Mouse (Mus musculus): ENCODE data around the gene Kif11. TPM values are rescaled to one million over a fixed set of nuclear protein-coding genes. Genes with fewer than 3 reads are reported as not detected.

Gene Kif11
- polyA plus RNA-seq, 1 experiment = 35.6 TPM

DNA sequence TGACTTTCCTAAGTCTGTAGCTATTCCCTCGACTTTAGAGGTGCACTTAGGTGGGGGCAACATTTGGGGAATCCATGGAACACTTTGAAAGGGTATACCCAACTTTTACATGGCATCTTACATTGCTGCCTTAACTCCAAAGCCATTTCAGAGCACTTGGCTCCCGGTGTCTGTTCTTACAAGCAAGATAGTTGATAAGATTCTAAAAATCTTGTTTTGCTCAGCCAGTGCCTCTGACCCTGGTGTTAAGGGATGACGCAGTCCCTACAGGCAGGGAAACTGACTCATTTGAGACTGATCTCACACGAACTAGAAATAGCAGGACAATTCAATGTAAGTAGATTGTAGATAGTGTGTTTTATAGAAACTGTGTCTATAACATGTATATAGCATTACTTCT lies 64.0 kb downstream of the Kif11 start:
- 69% methylated on average over 4 of the region's 4 CpGs for WGBS

GRCm38 (mm10) chr19:37440708-37441475 lies 64.7 kb downstream of the Kif11 start:
- 84% methylated on average over 16 of the region's 16 CpGs for WGBS
- Histone ChIP-seq H3K4me1 (ENCODE audit: control insufficient read depth, insufficient read depth, low read length) (no peaks in the 10 kb centered on the region; the same call in 1 of the 2 replicates), H3K4me3 (replicated peaks; ENCODE audit: control insufficient read depth, low read depth, low read length) (no peak overlapping the region), H3K27ac (ENCODE audit: control insufficient read depth, insufficient read depth, low read depth, low read length, poor library complexity) (no peak overlapping the region)
- TF ChIP-seq CTCF (IDR thresholded peaks at IDR 0.05; ENCODE audit: control insufficient read depth, insufficient read depth, low read length) = no peak
- no peak for TF ChIP-seq POLR2A (IDR thresholded peaks at IDR 0.05; ENCODE audit: borderline replicate concordance, control insufficient read depth, low read depth, low read length)

More for the DNA sequence above, 64.0 kb downstream of the Kif11 start:
- Histone ChIP-seq H3K27ac (ENCODE audit: control insufficient read depth, insufficient read depth, low read depth, low read length, poor library complexity) (no peak overlapping the region), H3K4me3 (replicated peaks; ENCODE audit: control insufficient read depth, low read depth, low read length) (no peak overlapping the region), H3K4me1 (ENCODE audit: control insufficient read depth, insufficient read depth, low read length) (no peaks in the 10 kb centered on the region; the same call in 1 of the 2 replicates)
- TF ChIP-seq CTCF (IDR thresholded peaks at IDR 0.05; ENCODE audit: control insufficient read depth, insufficient read depth, low read length) (no peak), POLR2A (IDR thresholded peaks at IDR 0.05; ENCODE audit: borderline replicate concordance, control insufficient read depth, low read depth, low read length) (no peak)

- Histone ChIP-seq H3K27ac (ENCODE audit: control insufficient read depth, insufficient read depth, low read depth, low read length, poor library complexity) (no peak overlapping the region), H3K4me3 (replicated peaks; ENCODE audit: control insufficient read depth, low read depth, low read length) (no peak overlapping the region), H3K4me1 (ENCODE audit: control insufficient read depth, insufficient read depth, low read length) (no peaks in the 10 kb centered on the region; the same call in 1 of the 2 replicates)
- TF ChIP-seq POLR2A (IDR thresholded peaks at IDR 0.05; ENCODE audit: borderline replicate concordance, control insufficient read depth, low read depth, low read length) = no peak
- TF ChIP-seq CTCF (IDR thresholded peaks at IDR 0.05; ENCODE audit: control insufficient read depth, insufficient read depth, low read length) = no peak
- WGBS = 21% methylated on average over 10 of the region's 10 CpGs
Measured at GRCm38 (mm10) chr19:37442524-37443286, 66.5 kb downstream of the Kif11 start.

DNA sequence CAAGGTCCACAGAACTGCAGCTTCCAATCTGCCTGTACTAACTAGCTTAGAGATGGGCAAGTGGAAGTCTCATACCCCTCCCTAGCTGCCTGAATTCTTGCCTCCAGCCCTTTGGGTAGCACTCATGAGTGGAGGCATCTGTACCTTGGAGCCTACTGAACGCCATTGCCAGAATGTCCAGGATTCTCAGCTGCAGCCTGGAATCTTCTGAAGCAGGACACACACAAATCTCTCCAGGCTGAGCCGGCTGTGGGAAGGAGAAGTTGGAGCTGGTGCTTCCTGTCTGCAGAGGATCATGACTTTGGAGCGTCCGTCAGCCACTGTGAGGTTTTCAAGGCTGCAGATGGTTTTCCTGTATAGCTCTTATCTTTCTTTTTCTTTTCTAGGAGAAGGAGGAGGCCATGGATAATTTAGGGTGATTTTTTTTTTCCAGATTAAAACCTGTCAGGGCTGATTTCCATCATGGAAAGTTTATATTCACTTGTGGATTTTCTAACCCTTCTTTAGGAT lies 67.5 kb downstream of the Kif11 start:
- 12% methylated on average over 4 of the region's 4 CpGs for WGBS
- no peak for TF ChIP-seq POLR2A (IDR thresholded peaks at IDR 0.05; ENCODE audit: borderline replicate concordance, control insufficient read depth, low read depth, low read length)
- TF ChIP-seq CTCF (IDR thresholded peaks at IDR 0.05; ENCODE audit: control insufficient read depth, insufficient read depth, low read length) = no peak
- no peak overlapping the region for H3K4me3 ChIP-seq (replicated peaks; ENCODE audit: control insufficient read depth, low read depth, low read length)
- H3K4me1 ChIP-seq (ENCODE audit: control insufficient read depth, insufficient read depth, low read length) = no peaks in the 10 kb centered on the region; the same call in 1 of the 2 replicates
- no peak overlapping the region for H3K27ac ChIP-seq (ENCODE audit: control insufficient read depth, insufficient read depth, low read depth, low read length, poor library complexity)

GRCm38 (mm10) chr19:37448212-37448611 lies 72.0 kb downstream of the Kif11 start:
- Histone ChIP-seq H3K27ac (ENCODE audit: control insufficient read depth, insufficient read depth, low read depth, low read length, poor library complexity) (peak overlapping the region; percentile 20; the same call in 1 of the 2 replicates), H3K4me1 (ENCODE audit: control insufficient read depth, insufficient read depth, low read length) (no peaks in the 10 kb centered on the region; the same call in 1 of the 2 replicates), H3K4me3 (replicated peaks; ENCODE audit: control insufficient read depth, low read depth, low read length) (peak overlapping the region; percentile 67)
- TF ChIP-seq POLR2A (IDR thresholded peaks at IDR 0.05; ENCODE audit: borderline replicate concordance, control insufficient read depth, low read depth, low read length) = no peak
- TF ChIP-seq CTCF (IDR thresholded peaks at IDR 0.05; ENCODE audit: control insufficient read depth, insufficient read depth, low read length) = no peak
- WGBS = 6% methylated on average over 5 of the region's 5 CpGs

DNA sequence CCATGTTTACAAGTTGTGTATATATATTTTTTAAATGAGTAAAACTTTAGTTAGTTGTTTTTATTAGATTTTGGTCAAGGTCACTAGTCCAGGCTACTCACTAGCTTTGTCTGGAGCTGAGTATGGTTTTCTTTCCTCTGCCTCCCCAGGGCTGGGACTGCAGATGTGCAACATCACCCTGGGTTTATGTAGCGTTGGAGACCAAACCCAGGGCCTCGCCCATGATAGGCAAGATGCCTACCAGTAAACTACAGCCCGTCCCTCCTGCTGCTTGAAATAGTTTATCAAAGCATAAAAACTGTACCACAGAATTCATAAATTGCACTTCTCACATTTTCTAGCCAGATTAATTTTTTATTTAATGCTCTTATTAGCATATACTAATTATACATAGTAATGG lies 73.0 kb downstream of the Kif11 start:
- TF ChIP-seq POLR2A (IDR thresholded peaks at IDR 0.05; ENCODE audit: borderline replicate concordance, control insufficient read depth, low read depth, low read length) = no peak
- TF ChIP-seq CTCF (IDR thresholded peaks at IDR 0.05; ENCODE audit: control insufficient read depth, insufficient read depth, low read length) = no peak
- 68% methylated on average over 3 of the region's 3 CpGs for WGBS
- H3K4me3 ChIP-seq (replicated peaks; ENCODE audit: control insufficient read depth, low read depth, low read length) = no peak overlapping the region
- no peak overlapping the region for H3K27ac ChIP-seq (ENCODE audit: control insufficient read depth, insufficient read depth, low read depth, low read length, poor library complexity)
- no peaks in the 10 kb centered on the region for H3K4me1 ChIP-seq (ENCODE audit: control insufficient read depth, insufficient read depth, low read length)

GRCm38 (mm10) chr19:37455528-37455927 lies 79.3 kb downstream of the Kif11 start:
- Histone ChIP-seq H3K4me1 (ENCODE audit: control insufficient read depth, insufficient read depth, low read length) (no peaks in the 10 kb centered on the region), H3K27ac (ENCODE audit: control insufficient read depth, insufficient read depth, low read depth, low read length, poor library complexity) (no peak overlapping the region), H3K4me3 (replicated peaks; ENCODE audit: control insufficient read depth, low read depth, low read length) (no peak overlapping the region)
- WGBS = 79% methylated on average over 2 of the region's 2 CpGs
- TF ChIP-seq CTCF (IDR thresholded peaks at IDR 0.05; ENCODE audit: control insufficient read depth, insufficient read depth, low read length) (no peak), POLR2A (IDR thresholded peaks at IDR 0.05; ENCODE audit: borderline replicate concordance, control insufficient read depth, low read depth, low read length) (no peak)

DNA sequence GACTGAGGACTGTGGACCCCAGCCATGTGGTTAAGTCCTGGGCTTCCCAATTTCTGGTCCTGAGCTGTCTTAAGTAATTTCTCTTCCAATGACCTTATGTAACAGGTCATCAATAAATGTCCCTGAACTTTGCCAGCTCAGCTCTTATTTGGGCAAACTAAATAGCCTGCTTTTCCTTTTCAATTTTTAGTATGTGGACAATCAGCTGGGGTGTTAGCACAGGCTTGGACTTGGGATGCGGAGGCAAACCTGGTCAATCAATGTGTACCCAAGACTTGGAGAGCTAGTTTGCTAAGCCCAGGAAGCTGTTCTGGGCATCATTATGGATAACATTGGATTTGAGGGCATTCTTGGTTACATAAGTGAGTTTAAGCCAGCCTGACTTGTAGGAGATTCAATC lies 79.8 kb downstream of the Kif11 start:
- 92% methylated on average over 1 of the region's 1 CpGs for WGBS
- no peak for TF ChIP-seq POLR2A (IDR thresholded peaks at IDR 0.05; ENCODE audit: borderline replicate concordance, control insufficient read depth, low read depth, low read length)
- TF ChIP-seq CTCF (IDR thresholded peaks at IDR 0.05; ENCODE audit: control insufficient read depth, insufficient read depth, low read length) = no peak
- Histone ChIP-seq H3K27ac (ENCODE audit: control insufficient read depth, insufficient read depth, low read depth, low read length, poor library complexity) (no peak overlapping the region), H3K4me3 (replicated peaks; ENCODE audit: control insufficient read depth, low read depth, low read length) (no peak overlapping the region), H3K4me1 (ENCODE audit: control insufficient read depth, insufficient read depth, low read length) (no peaks in the 10 kb centered on the region)

Measured in bone marrow, adult 2 months (tissue).